Mouse (Mus musculus) hindbrain, embryonic 14.5 days (tissue): ENCODE data around the gene Gli3. TPM values are rescaled to one million over a fixed set of nuclear protein-coding genes. Genes with fewer than 3 reads are reported as not detected.

Source experiments
- ATAC-seq: fragments of 200-750 bp; cut with Nextera tagmentation; 2 replicates; pipeline ENCODE4 v1.8.0; 2017; ENCODE audit warnings: moderate number of reproducible peaks, mild to moderate bottlenecking, moderate TSS enrichment, moderate library complexity; ENCODE audit not compliant: low FRiP score
- DNase-seq: peaks from one replicate; pipeline ENCODE4 v3.0.0-alpha.2; 2015; ENCODE audit warnings: low spot score
- H3K27ac ChIP-seq: fragments of 300-500 bp; sonication (generic); 2 replicates; pipeline ENCODE4 v1.5.1; 2014; ENCODE audit warnings: mild to moderate bottlenecking, moderate library complexity
- H3K27me3 ChIP-seq: fragments of 300-500 bp; sonication (generic); 2 replicates; pipeline ENCODE4 v1.6.1; 2014; ENCODE audit warnings: mild to moderate bottlenecking, low read length, mixed read lengths; ENCODE audit not compliant: control insufficient read depth, insufficient read depth
- H3K36me3 ChIP-seq: fragments of 300-500 bp; sonication (generic); replicated peaks from 2 replicates; pipeline ENCODE4 v1.6.1; 2014; ENCODE audit not compliant: control insufficient read depth, insufficient read depth
- H3K4me1 ChIP-seq: fragments of 300-500 bp; sonication (generic); replicated peaks from 2 replicates; pipeline ENCODE4 v1.6.1; 2014; ENCODE audit warnings: antibody characterized with exemption, low read length, mixed read lengths; ENCODE audit not compliant: control insufficient read depth, insufficient read depth
- H3K4me2 ChIP-seq: fragments of 300-500 bp; sonication (generic); replicated peaks from 2 replicates; pipeline ENCODE4 v1.6.1; 2014; ENCODE audit warnings: mild to moderate bottlenecking, moderate library complexity
- H3K4me3 ChIP-seq: fragments of 300-500 bp; sonication (generic); replicated peaks from 2 replicates; pipeline ENCODE4 v1.5.1; 2014; ENCODE audit warnings: mild to moderate bottlenecking, low read length
- H3K9ac ChIP-seq: fragments of 300-500 bp; sonication (generic); 2 replicates; pipeline ENCODE4 v1.6.1; 2014
- H3K9me3 ChIP-seq: fragments of 300-500 bp; sonication (generic); 2 replicates; pipeline ENCODE4 v1.6.1; 2016; ENCODE audit warnings: low read length; ENCODE audit not compliant: control insufficient read depth
- WGBS: fragments of 180-500 bp; shearing (Covaris S2); extraction: QIAGEN DNeasy Blood & Tissue Kit; methylation state at CpG from one replicate; pipeline ENCODE4 v1.1.7; 2014; 5-methylcytosine and 5-hydroxymethylcytosine counted together
- polyA plus RNA-seq: library from polyadenylated mRNA; unstranded; fragments of >200 nt; fragmentation: Nextera tagmentation; extraction: Ambion mirVana; gene quantifications from 2 replicates; pipeline ENCODE4 v1.2.1, GENCODE M21; 2014

The Gli3 gene
- polyA plus RNA-seq, 1 experiment from 2014 or later = 4.2 TPM

DNA sequence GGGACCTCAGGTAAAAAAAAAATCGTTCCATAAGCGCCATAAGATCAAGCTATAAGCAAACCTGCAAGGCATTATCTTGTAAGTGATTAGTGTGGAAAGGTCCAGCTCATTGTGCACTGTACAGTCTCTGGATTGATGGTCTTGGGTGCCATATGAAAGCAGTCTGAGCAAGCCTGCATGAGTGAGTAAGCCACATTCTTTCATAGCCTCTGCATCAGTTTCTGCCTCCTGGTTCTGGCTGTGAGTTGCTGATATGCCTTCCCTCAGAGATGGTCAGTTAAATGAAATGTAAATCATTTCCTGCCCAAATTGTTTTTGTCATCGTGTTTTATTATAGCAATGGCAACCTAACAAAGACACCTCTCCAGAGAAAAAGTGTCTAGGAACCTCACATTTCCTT is 98.4 kb downstream of the Gli3 start:
- ATAC-seq (no peak), DNase-seq (no peak)
- no peak overlapping the region for H3K9ac ChIP-seq
- H3K4me1 ChIP-seq = no peaks in the 10 kb centered on the region
- no peak overlapping the region for H3K4me3 ChIP-seq
- H3K36me3 ChIP-seq = no peaks in the 10 kb centered on the region
- WGBS = 87% methylated on average over 3 of the region's 3 CpGs
- H3K9me3 ChIP-seq = no peaks in the 10 kb centered on the region
- no peaks in the 10 kb centered on the region for H3K27me3 ChIP-seq
- H3K27ac ChIP-seq = no peak overlapping the region
- H3K4me2 ChIP-seq = no peak overlapping the region

DNA sequence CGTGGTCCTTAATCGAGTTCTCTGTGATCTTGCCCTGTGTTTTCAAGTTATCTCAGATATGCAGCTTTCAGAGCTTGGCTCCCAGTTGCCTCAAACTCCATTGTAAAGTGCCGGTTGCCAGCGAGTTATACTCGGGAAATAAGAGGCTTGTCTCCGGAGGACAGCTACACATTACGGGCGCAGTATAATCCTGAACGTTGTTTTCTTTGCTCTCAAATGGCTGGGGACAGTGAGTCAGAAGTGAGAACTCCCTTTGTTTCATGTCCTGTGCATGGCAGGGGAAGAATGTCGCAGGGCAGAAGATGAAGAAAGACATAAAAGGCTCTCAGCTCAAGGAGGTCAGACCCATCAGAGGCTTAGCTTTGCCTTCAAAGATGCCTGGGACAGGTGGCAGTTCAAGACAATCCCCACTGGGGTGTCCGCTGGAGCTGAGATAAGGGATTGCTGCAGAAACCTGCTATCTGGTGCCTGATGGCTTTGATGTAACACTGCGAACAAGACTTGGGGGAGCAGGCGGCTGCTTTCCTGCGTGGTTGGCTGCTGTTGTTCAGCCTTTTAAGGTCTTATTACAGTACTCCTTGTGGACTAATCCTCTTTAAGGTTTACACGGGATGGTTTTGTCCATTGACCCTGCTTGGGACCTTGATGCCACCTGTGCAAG is 108.0 kb downstream of the Gli3 start:
- ATAC-seq (no peak), DNase-seq (no peak)
- H3K4me1 ChIP-seq = 0 out of 2 replicates have a peak, but pooled peaks cover 6% of the 10 kb centered on the region
- H3K4me3 ChIP-seq = no peak overlapping the region
- H3K4me2 ChIP-seq = peak overlapping the region; percentile 33
- H3K27ac ChIP-seq = 0 out of 2 replicates have a peak overlapping the region, but pooled peaks have one; percentile 39
- H3K36me3 ChIP-seq = no peaks in the 10 kb centered on the region
- H3K9ac ChIP-seq = 0 out of 2 replicates have a peak overlapping the region, but pooled peaks have one; percentile 28
- no peaks in the 10 kb centered on the region for H3K27me3 ChIP-seq
- no peaks in the 10 kb centered on the region for H3K9me3 ChIP-seq
- WGBS = 50% methylated on average over 15 of the region's 15 CpGs

- H3K4me2 ChIP-seq = no peak overlapping the region
- ATAC-seq = no peak
- H3K9ac ChIP-seq = no peak overlapping the region
- H3K27me3 ChIP-seq = no peaks in the 10 kb centered on the region
- H3K4me3 ChIP-seq = no peak overlapping the region
- peaks cover 9% of the 10 kb centered on the region; the same call in 1 of the 2 replicates for H3K4me1 ChIP-seq
- 51% methylated on average over 8 of the region's 8 CpGs for WGBS
- peak overlapping the region; percentile 28; the same call in 1 of the 2 replicates for H3K27ac ChIP-seq
- no peaks in the 10 kb centered on the region for H3K9me3 ChIP-seq
- H3K36me3 ChIP-seq = no peaks in the 10 kb centered on the region
- DNase-seq = no peak
These were observed 114.3 kb downstream of the Gli3 start for GRCm38 (mm10) chr13:15577133-15577917.

- Histone ChIP-seq H3K36me3 (no peaks in the 10 kb centered on the region), H3K9me3 (no peaks in the 10 kb centered on the region), H3K4me2 (no peak overlapping the region), H3K9ac (no peak overlapping the region), H3K4me1 (peaks cover 9% of the 10 kb centered on the region; the same call in 1 of the 2 replicates), H3K27ac (no peak overlapping the region), H3K27me3 (no peaks in the 10 kb centered on the region), H3K4me3 (no peak overlapping the region)
- DNase-seq = no peak
- ATAC-seq = no peak
- WGBS = 73% methylated on average over 5 of the region's 5 CpGs
These were observed 117.4 kb downstream of the Gli3 start for GRCm38 (mm10) chr13:15580458-15580857.

DNA sequence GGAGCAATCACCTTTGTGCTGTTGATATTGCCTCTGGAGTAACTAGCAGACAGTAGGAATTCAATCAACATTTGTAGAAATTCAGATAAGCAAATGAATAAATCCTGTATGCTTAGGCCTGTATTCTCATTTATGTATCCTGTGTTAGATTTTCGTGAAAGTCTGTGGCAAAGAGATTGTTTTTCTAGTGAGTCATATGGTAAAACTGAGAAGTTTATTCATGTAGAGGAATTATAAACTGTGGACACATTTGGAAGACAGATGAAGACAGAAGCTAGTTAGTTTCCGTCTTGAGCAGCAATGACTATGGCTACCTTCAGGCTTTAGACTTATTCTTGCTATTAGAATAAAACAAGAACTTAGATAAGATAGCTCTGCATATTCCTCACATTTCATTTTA is 122.9 kb downstream of the Gli3 start:
- Histone ChIP-seq H3K4me2 (no peak overlapping the region), H3K9ac (no peak overlapping the region), H3K4me3 (no peak overlapping the region), H3K27ac (no peak overlapping the region), H3K4me1 (no peaks in the 10 kb centered on the region), H3K27me3 (no peaks in the 10 kb centered on the region), H3K9me3 (no peaks in the 10 kb centered on the region), H3K36me3 (no peaks in the 10 kb centered on the region)
- no peak for DNase-seq
- no peak for ATAC-seq
- WGBS = 82% methylated on average over 2 of the region's 2 CpGs

GRCm38 (mm10) chr13:15588278-15589272 is 125.5 kb downstream of the Gli3 start:
- H3K9me3 ChIP-seq = no peaks in the 10 kb centered on the region
- DNase-seq (no peak), ATAC-seq (peak; percentile 32; the same call in 1 of the 2 replicates)
- H3K9ac ChIP-seq = no peak overlapping the region
- no peaks in the 10 kb centered on the region for H3K27me3 ChIP-seq
- 62% methylated on average over 16 of the region's 16 CpGs for WGBS
- H3K27ac ChIP-seq = no peak overlapping the region
- no peak overlapping the region for H3K4me3 ChIP-seq
- H3K4me1 ChIP-seq = no peaks in the 10 kb centered on the region
- no peaks in the 10 kb centered on the region for H3K36me3 ChIP-seq
- H3K4me2 ChIP-seq = no peak overlapping the region

GRCm38 (mm10) chr13:15590326-15590933 is 127.4 kb downstream of the Gli3 start:
- DNase-seq (no peak), ATAC-seq (no peak)
- H3K9ac ChIP-seq = no peak overlapping the region
- no peaks in the 10 kb centered on the region for H3K27me3 ChIP-seq
- WGBS = 89% methylated on average over 6 of the region's 6 CpGs
- H3K4me1 ChIP-seq = no peaks in the 10 kb centered on the region
- no peaks in the 10 kb centered on the region for H3K9me3 ChIP-seq
- H3K4me2 ChIP-seq = no peak overlapping the region
- no peaks in the 10 kb centered on the region for H3K36me3 ChIP-seq
- no peak overlapping the region for H3K27ac ChIP-seq
- H3K4me3 ChIP-seq = no peak overlapping the region

DNA sequence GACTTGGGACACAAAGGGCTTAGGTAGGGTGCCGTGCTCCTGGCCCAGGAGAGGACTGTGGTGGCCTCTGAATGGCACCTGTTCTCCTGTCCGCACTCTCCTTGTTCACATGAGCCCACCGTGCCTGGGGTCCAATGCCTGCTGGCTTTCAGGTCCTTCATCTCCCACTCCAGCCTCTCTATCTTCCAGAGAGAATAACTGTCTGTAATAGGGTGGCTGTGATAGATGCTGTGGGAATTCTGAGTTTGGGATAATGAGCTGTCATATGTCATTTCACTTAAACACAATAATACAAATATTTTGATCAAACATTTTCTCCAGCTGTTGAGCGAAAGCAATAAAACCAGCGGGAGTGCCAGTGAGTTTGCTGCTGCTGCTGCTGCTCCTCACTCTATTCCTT is 133.6 kb downstream of the Gli3 start:
- H3K4me3 ChIP-seq = no peak overlapping the region
- H3K9me3 ChIP-seq = no peaks in the 10 kb centered on the region
- no peaks in the 10 kb centered on the region for H3K36me3 ChIP-seq
- no peak overlapping the region for H3K9ac ChIP-seq
- 58% methylated on average over 5 of the region's 5 CpGs for WGBS
- DNase-seq (no peak), ATAC-seq (no peak)
- H3K27ac ChIP-seq = no peak overlapping the region
- H3K4me1 ChIP-seq = no peaks in the 10 kb centered on the region
- H3K4me2 ChIP-seq = no peak overlapping the region
- no peaks in the 10 kb centered on the region for H3K27me3 ChIP-seq
